Mouse (Mus musculus) ovary, postnatal 14 days (tissue): Measurements from ENCODE around the gene Rbms3.

Experiments
- DNase-seq: peaks from one replicate; pipeline ENCODE4 v3.0.0; 2022; ENCODE audit warnings: low spot score

Rbms3 gene

DNA sequence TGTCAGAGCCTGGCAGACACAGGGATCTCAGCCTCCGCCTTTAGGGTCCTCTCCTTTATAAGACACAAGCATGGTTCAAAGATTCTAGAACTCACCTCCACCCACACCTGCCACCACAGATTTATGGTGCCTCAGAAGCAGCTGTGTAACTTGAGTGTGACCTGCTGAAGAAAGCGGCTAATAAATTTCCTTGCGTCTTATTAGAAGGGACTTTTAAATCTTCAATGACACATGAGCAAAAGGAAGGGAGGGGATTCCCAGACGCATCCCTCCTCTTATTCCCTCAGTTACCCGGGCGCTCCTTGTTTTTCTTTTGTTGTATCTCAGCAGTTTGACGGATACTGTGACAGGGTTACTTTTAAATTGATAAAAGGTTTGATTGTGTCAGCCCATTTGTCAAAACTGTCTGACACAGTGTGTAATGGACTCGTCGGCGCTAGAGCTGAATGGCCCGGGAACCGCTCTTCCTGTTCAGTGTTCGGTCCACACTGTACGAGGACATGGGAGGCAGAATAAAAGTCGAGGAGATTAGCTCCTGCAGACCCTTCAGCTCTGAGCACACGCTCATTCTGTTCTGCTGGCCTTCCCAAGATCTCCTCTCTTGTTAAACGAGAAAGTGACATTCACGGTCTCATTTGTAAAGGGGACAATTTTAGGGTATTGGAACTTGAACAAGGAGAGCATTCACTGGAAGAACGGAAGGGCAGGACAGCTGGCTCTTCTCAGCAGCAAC, 527.3 kb downstream of the Rbms3 start:
- DNase-seq: no peak

DNA sequence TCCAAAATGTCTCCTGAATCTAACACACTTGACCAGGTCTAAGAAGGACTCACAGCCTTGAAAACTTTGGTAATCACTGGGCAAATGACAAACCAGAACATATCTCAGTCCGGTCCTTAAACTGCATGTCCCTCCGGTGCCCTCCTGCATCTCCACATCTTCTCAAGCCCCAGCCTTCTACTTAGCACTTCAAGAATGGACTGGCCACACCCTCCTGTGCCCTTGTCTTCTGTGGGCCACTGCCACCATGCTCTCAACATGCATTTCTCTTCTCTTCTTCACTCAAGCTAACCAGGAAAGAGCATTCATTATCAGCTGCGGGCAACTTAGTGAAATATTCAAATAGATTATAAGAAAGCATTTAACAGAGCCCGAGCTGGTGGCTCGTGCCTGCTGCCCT, 529.5 kb downstream of the Rbms3 start:
- no peak for DNase-seq

DNA sequence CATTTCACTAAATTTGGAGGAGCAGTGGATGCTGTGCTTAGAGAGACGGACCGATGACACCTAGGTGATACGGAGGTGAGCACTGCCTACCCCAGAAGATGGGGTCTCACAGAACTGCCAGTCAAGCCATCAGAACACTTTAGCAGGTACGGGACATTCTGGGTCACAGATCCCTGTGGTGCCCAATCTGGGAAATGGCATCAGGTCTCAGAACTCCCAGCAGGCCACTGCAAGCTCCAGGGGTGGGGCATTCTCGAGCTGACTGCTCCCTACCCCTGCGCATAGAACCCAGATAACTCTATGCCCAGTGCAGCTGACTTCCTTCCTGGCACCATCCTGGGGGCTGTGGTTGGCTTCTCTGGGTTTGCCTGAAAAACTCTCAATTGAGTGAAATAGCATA, 536.2 kb downstream of the Rbms3 start:
- no peak for DNase-seq

DNA sequence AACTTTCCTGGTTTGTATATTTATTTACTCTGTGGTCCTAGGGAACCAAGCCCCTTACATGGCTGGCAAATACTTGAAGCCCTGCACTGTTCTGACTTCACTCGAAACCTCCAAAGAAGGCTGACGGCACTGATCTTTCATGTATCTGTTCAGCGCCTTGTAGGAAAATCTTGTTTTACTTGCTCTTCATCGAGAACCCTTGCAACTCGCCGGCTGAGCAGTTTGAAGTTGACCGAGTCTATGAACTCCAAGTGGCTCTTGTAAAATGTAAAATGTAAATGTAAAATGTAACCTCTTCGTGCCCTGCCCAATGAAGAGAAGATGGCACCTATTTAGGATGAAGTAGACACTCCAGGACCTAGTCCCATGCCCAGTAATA, 537.5 kb downstream of the Rbms3 start:
- no peak for DNase-seq

DNA sequence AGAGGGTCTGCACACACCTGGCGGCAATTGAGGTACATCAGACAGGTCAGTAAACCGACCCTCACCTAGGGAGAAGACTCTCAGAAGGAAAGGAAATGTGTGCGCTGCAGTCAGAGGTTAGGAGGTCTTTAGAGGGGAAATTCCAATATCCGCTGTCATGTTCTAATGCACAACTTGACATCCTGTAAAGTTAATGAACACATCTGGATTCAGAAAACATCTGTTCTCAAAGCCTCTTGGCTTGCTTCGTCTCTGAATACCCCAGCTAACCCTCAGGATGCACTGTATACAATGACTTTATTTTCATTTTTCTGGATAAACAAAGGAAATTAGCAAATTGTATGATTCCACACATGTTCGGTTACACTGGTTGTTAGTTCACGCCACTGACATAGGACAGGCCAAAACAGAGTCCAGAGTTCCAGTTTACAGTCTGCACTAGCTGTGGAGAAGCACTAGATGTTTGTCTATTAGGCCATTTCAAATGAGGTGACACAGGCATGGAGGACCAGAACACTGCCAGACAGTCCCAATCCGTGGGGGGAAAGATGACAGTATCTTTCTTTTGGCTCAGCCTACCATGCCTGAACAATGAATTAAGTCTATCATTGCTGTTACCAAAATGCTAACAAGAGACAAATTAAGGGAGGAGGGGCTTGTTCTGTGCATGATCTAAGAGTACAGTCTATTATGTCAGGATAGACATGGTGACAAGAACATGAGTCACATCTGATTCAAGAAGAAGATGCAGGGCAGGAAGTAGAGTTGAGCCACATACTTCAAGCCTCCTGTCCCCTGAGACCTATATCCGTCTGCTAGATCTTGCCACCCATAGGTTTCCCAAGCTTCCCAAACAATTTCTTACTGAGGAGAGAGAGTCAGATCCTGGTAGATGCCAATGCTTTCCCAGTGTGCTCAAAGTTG, 538.2 kb downstream of the Rbms3 start:
- DNase-seq: no peak

DNA sequence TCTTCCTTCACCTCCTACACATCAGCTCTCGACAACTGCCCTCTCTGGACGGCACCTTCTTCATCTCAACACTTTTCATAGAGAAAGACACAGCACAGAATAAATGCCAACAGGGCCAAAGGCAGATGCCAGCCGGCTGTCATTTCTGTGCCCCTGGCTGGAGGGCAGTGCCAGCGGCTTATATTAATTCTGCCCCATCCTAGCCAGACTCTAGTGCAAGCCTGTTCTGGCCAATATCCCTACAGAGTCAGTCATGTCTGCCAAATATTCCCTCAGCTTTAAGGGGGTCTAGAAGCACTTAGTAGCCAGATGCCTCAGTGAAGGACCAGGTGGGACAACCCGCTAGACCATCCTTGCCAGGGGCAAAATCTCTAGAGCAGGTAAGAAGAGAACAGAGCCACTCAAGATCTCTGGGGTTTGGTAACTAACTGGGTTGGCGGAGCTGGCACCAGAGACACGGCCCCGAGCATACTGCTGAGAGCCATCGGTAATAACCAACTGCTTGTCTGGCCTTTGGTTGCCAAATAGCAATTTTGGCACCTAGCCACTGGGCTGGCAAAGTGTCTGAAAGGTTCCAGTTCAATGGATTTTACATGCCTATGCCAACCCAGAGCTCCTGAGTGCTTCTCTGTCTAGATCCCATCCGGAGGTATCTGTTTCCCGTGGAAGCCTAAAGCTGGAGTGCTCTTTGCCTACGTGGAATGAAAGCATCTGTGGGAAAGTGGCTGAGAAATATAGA, 540.1 kb downstream of the Rbms3 start:
- peak; percentile 42 for DNase-seq

DNA sequence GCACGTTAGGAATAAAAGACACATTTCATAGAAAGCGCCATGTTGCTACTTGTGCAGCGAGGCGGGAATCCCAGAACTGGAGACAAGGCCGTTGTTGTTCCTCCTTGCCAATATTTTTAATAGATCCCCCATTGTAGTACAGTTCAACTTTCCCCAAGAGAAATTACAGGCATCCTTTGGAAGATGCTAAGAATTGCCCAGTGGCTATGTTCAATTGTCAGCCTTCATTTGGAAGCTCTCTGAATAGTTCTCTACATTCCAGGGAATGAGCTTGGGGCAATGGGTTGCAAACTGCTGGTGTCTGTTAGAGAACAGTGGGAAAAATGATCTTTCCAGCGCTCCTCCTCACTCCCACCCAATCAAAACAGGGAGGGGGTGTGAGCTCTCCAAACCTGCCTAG, 541.4 kb downstream of the Rbms3 start:
- DNase-seq: no peak

DNA sequence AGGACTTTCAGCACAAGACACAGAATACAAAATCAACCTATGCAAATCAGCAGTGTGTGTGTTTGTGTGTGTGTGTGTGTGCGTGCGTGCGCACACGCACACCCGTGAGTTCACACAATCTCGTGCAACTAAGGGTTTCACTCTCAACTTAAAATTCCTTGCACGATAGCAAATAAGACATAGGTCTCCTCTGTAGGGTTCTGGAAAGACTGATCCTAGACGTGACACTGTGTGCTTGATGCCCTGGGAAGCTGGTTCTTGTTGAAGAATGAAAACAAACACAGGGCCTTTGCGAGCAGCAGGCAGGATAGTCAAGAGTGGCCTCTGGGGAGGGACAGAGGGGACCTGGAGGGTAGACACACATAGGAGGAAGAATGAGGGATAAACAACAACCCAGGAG, 544.0 kb downstream of the Rbms3 start:
- DNase-seq: no peak

DNA sequence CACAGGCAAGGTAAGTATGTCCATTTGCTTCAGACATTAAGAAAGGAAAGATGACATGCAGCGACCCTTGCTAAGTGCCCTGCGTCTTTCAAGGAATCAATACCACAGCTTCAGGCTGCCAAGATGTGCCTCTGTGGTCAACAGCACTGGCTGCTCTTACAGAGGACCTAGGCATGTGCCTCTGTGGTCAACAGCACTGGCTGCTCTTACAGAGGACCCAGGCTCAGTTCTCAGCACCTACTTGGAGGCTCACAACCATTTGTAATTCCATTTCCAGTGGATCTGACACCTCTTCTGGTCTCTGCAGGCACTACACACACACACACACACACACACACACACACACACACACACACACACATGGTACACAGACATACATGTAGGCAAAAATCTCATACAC, 545.2 kb downstream of the Rbms3 start:
- DNase-seq: no peak

DNA sequence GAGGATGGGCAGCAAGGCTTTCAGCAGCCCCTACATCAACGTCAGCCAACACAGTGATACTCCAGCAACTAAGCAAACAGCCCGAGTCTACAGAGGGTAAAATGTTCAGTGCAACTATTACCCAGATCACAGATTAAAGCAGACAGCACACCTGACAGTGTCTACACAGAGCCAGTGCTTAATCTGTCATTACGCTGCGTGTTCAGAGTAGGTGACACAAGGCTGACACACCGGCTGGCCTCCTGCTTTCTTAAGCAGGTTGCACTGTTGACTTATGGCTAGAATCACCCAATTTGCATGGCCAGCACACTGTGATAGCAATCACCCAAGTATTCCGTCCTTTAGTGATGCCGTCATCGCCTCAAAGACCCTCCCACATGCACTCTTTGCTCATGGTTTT, 550.2 kb downstream of the Rbms3 start:
- DNase-seq: no peak

DNA sequence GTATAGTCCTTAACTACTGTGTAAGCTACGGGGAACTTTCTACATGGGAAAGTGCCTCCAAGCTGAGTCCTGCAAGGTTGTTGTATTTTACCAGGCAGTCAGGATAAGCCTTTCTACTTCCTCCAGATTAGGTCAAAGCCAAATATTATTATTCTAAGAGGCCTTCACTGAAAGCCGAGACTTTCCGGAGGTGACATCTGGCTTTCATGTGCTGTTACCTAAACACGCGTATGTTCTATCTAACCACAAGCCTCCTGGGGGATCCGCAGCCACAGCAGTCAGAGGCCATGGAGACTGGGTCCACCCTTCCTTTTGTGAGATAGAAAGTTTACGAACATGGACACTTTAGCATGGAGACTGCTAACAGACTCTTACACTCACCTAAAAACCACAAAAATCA, 552.2 kb downstream of the Rbms3 start:
- no peak for DNase-seq

DNA sequence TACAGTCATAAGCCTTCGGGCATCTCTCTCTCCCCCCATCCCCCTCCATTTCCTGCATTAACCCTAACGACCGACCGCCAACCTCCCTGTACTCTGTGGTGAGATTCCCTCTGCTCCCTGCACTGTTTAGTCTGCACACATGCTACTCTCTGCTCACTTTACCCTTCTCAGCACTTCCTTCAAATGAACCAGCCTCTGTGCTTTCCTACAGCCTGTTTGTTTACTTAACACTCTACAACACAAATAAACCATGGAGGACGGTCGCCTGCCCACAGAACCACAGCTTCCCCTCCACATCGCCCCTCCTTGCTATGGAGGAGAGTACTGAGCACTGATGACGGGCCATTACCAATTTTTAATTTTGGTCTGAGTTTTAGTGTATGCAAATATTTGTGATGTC, 552.9 kb downstream of the Rbms3 start:
- DNase-seq: no peak

DNA sequence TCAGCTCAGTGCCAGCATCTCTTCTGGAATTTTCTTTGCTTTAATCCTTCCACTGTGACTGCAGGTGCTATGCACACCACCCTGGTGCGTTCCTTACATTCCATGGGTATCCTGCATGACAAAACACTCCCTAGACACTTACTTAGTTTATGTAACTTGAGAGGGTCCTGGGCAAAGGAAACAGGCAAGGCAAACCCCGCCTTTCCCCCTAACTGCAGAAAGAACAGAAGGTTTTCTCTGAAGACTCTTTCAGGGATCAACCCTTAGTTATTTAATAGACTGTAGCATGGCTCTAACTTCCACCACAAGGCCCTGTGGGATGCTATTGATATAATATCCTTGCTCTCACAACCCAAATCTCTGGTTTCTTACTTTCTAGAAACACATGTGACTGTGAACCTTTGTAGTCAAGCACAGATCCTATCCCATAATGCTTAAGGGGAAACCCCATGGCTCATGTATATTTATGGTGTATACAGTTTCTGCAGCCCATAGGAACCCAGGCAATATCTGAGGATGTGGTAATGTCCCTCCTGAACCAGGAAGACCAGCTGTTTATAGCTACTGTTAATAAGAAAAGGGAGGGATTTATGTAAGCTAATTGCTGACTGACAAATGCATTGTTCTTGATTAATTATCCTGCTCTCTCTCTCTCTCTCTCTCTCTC, 557.1 kb downstream of the Rbms3 start:
- no peak for DNase-seq

DNA sequence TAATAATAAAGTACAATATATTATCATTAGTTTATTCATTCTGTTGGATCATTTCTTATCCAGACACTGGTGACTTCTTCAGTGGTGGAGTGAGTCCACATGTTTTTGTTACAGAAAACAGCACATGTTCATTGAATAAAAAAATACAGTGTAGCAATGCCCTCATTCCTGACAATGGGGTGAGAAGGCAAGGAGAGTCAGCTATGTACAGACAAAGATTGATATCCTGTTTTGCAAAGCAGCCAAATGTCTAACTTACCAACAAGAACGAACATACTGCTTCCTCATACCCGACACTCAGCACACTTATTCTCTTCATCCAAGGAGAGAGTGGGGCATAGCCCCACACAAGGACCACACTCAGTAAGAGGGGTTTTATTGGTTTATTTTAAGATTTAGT, 559.1 kb downstream of the Rbms3 start:
- DNase-seq: no peak

DNA sequence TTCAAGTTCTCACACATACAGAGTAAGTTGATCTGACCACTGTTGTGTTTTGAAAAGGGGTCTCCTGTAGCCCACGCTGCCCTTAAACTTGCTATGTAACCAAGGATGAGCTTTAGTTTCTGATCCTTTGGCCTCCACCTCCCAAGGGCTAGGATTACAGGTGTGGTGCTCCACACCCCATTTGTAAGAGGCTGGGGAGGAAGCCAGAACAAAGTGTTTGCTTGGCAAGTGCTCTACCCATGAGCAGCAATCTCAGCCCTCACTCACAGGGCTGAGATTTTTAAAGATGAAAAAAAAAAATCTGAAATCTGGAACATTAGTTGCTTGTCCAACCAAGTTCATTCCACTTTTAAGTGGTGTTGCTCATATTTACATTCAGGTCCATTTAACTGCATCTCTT, 560.5 kb downstream of the Rbms3 start:
- DNase-seq: no peak

DNA sequence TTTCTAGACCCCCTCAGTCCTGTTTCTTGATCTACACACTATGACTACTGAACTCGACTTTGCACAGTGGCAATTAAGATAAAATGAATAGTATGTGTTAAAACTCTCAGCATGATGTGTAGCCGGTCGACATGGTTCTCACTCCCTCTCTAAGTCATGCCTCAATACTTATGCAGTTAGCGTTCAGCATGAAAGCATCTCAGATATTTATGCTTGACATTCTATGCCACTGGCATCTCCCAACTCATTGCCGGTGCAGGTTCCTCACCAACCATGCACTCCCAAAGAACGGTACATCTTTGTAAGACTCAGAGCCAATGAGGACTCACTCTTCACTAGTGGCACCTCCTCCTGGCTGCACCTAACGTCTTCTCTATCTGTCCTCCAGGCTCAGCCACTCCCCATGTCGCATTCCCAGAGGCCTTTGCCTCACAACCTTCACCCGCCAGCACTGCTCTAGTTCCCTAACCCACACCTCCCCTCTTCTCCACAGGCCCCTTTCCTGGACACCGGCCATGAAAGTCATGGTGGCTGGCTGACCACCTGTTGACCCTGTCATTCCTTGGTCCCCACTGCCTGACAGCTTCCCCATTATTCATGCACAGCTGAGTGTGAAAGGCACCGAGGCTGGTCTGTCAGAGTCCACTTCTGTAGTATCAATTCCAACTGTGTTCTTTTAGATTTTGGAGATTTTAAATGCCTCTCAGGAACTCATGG, 561.9 kb downstream of the Rbms3 start:
- DNase-seq: no peak

DNA sequence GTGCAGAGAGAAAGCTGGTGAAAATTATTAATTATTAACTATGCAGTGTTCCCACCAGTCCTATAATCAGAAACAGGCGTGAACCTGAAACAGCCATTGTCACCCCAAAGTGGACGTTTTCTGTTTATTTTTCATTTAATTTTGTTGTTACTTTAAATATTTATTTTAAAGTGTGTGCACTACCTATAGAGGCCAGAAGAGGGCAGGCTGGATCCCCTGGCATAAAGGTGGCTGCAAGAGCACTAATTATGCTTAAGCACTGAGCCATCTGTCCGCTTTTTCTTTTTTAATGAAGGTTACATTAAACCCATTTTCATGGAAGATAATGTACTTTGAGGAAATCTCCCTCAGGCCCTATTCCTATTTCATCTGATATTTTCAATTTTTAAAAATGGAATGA, 563.2 kb downstream of the Rbms3 start:
- DNase-seq: no peak

DNA sequence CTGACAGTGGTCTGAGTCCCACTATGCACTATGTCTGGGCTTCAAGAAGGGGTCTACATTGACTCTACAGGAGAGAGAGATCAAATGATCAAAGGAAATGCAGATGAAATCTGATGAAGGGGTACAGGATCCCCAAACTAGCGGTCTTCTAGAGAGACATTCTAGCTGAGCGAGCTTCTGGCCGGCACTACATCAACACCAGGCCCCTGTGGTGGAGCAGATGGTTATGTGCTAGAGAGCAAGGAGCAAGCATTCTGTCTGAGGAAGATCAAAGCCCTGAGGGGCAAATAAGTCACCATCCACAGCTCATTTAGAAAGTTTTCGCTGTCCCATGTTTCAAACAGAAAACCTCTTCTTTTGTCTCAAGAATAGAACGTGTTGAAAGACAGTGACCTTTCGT, 564.1 kb downstream of the Rbms3 start:
- no peak for DNase-seq

DNA sequence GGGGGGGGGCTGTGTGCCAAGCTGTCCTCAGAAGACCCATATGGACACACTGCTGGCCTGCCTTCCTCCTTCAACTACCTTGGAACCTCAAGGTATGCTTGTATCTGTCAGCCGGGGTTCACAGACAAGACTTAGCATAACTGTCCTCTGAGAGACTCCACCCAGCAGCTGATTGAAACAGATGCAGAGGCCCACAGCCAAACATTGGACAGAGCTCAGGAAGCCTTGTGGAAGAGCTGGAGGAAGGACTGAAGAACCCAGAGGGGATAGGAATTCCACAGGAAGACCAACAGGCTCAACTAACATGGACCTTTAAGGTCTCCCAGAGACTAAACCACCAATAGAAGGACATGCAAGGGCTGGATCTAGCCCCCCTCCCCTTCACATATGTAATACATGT, 570.1 kb downstream of the Rbms3 start:
- DNase-seq: no peak

DNA sequence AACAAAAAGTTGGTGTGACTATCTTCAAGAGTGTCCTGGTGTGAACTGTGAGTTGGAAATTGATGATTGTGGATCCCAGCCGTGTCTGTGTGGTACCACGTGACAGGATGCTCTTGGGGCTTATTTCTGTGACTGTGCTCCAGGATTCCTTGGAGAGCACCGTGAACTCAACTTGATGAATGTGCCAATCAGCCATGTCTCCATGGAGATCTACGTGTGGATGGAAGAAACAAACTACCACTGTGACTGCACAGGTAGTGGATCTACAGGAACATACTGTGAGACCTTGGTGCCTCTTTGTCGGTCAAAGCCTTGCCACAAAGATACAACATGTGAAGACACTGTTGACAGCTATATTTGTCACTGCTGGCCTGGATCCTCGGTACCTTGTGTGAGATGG, 570.6 kb downstream of the Rbms3 start:
- no peak for DNase-seq

DNA sequence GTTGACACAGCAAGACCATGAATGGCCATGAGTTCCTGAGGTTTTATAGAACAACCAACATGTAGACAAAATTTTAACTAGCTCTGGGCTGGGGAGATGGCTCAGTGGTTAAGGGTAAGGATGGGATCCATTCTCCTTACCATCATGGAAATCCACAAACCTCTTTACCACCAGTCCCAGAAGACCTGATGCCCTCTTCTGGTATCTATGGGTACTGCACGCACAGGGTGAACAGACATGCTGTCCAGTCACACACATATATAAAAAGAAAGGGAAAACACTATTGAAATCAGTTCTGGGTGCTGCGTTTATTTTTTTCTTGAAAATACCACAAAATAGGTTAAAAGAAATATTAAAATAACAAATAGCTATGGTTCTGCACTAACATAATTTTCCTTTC, 577.8 kb downstream of the Rbms3 start:
- no peak for DNase-seq

DNA sequence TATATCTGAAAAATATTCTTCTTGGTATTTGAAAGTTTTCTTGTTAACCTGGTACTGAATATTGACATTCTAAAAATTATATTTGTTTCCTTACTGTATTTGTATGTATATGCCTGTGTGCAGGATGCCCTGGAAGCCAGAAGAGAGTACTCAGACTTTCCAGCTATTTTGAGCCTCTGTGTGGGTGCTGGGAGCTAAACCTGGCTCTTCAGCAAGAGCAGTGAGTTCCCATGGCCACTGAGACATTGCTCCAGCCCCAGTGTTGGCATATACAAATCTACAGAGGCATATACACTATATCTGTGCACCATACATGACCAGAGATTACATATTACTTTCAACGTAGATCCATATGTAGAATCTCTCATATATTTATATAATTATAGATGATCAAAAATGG, 581.1 kb downstream of the Rbms3 start:
- DNase-seq: no peak
